Mouse (Mus musculus) ES-E14 (cell line): ENCODE results near the gene Odc1. TPM values are rescaled to one million over a fixed set of nuclear protein-coding genes. Genes with fewer than 3 reads are reported as not detected.

Experiments
- DNase-seq: peaks from one replicate; pipeline ENCODE4 v3.0.0-alpha.2; 2013; ENCODE audit warnings: low read depth, low spot score
- H3K27ac ChIP-seq: 2 replicates; pipeline ENCODE4 v1.5.1; 2012; ENCODE audit warnings: low read depth, mild to moderate bottlenecking, low read length, moderate library complexity, mixed read lengths; ENCODE audit not compliant: poor library complexity, insufficient read depth, severe bottlenecking
- H3K36me3 ChIP-seq: 2 replicates; pipeline ENCODE4 v1.6.1; 2012; ENCODE audit warnings: mild to moderate bottlenecking, low read length, moderate library complexity, mixed read lengths; ENCODE audit not compliant: control insufficient read depth, poor library complexity, insufficient read depth, severe bottlenecking
- H3K4me1 ChIP-seq, 2 experiments: fragments of 150-350 bp in 1 of 2; sonication (generic) in 1 of 2; 2 replicates each; pipeline ENCODE4 v1.6.1; 2012; ENCODE audit warnings: low read length in 2 of 2, mild to moderate bottlenecking in 1 of 2, mixed read lengths in 1 of 2; ENCODE audit not compliant: control insufficient read depth in 2 of 2, insufficient read depth in 2 of 2, poor library complexity in 1 of 2
- H3K4me3 ChIP-seq, 2 experiments: fragments of 150-350 bp in 1 of 2; sonication (generic) in 1 of 2; 2 replicates each; pipeline ENCODE4 v1.5.1; 2012; ENCODE audit warnings: low read length in 2 of 2, low read depth in 1 of 2, mild to moderate bottlenecking in 1 of 2, mixed read lengths in 1 of 2; ENCODE audit not compliant: insufficient read depth in 1 of 2, poor library complexity in 1 of 2, severe bottlenecking in 1 of 2
- H3K9ac ChIP-seq: 2 replicates; pipeline ENCODE4 v1.6.1; 2012; ENCODE audit warnings: low read depth, mild to moderate bottlenecking, low read length, mixed read lengths; ENCODE audit not compliant: poor library complexity, insufficient read depth, severe bottlenecking
- H3K9me3 ChIP-seq: fragments of 150-350 bp; sonication (generic); 2 replicates; pipeline ENCODE4 v1.6.1; 2012; ENCODE audit warnings: low read depth, mild to moderate bottlenecking, low read length; ENCODE audit not compliant: control insufficient read depth, insufficient read depth
- CHD2 ChIP-seq: IDR thresholded peaks from 2 replicates; pipeline ENCODE4 v1.6.1; 2014; ENCODE audit warnings: mild to moderate bottlenecking, low read depth, low read length, inconsistent platforms
- HCFC1 ChIP-seq: IDR thresholded peaks from 2 replicates; pipeline ENCODE4 v1.6.1; 2012; ENCODE audit warnings: low read length, inconsistent platforms, borderline replicate concordance; ENCODE audit not compliant: insufficient read depth
- MAFK ChIP-seq: IDR thresholded peaks from 2 replicates; pipeline ENCODE4 v1.6.1; 2014; ENCODE audit warnings: mild to moderate bottlenecking, low read depth, low read length, inconsistent platforms; ENCODE audit not compliant: insufficient read depth
- ZC3H11A ChIP-seq: IDR thresholded peaks from 2 replicates; pipeline ENCODE4 v1.6.1; 2012; ENCODE audit warnings: low read depth, mild to moderate bottlenecking, inconsistent platforms, low read length, borderline replicate concordance
- ZNF384 ChIP-seq: IDR thresholded peaks from 2 replicates; pipeline ENCODE4 v1.6.1; 2012; ENCODE audit warnings: low read depth, low read length, inconsistent platforms
- in situ Hi-C, 2 experiments: fragments of 600-800 bp; cut with MboI; formaldehyde crosslinking; loops; one replicate each; pipeline ENCODE4 v1.15.1; 2025; ENCODE audit warnings: low sequenced_read_pairs in 2 of 2, inconsistent platforms in 1 of 2; ENCODE audit not compliant: unreplicated experiment in 2 of 2
- total RNA-seq: library from RNA; depleted of rRNA; stranded (reverse); fragments of 300-350 nt; gene quantifications from 2 replicates; pipeline ENCODE4 v1.2.3, GENCODE M21; 2012; rRNA removed

Odc1 gene
- total RNA-seq, 1 experiment, result 869 TPM

- in situ Hi-C loops, result no loop called here
- no peak for TF ChIP-seq HCFC1
- no peaks in the 10 kb centered on the region for H3K4me1 ChIP-seq
- H3K9me3 ChIP-seq, result no peaks in the 10 kb centered on the region
- no peaks in the 10 kb centered on the region for H3K36me3 ChIP-seq
- no peak for DNase-seq
- H3K27ac ChIP-seq, result no peak overlapping the region
- no peak overlapping the region for H3K4me3 ChIP-seq
- H3K9ac ChIP-seq, result no peak overlapping the region
Measured at GRCm38 (mm10) chr12:17588906-17589612, 44.5 kb downstream of the Odc1 start.

- H3K4me3 ChIP-seq, result no peak overlapping the region
- no peak overlapping the region for H3K9ac ChIP-seq
- H3K27ac ChIP-seq, result no peak overlapping the region
- no peak for DNase-seq
- no peaks in the 10 kb centered on the region for H3K9me3 ChIP-seq
- TF ChIP-seq MAFK (no peak), ZC3H11A (no peak), CHD2 (no peak), ZNF384 (no peak), HCFC1 (no peak)
- H3K4me1 ChIP-seq, result no peaks in the 10 kb centered on the region
- no peaks in the 10 kb centered on the region for H3K36me3 ChIP-seq
- in situ Hi-C loops, result no loop called here
Measured at GRCm38 (mm10) chr12:17591249-17591648, 46.7 kb downstream of the Odc1 start.

- Histone ChIP-seq H3K9ac (no peak overlapping the region), H3K36me3 (no peaks in the 10 kb centered on the region), H3K27ac (no peak overlapping the region), H3K4me1 (no peaks in the 10 kb centered on the region), H3K4me3 (no peak overlapping the region), H3K9me3 (no peaks in the 10 kb centered on the region)
- in situ Hi-C loops, result no loop called here
- no peak for DNase-seq
- TF ChIP-seq MAFK (no peak), ZNF384 (no peak)
Measured at GRCm38 (mm10) chr12:17593956-17594355, 49.4 kb downstream of the Odc1 start.

- Histone ChIP-seq H3K27ac (no peak overlapping the region), H3K9me3 (no peaks in the 10 kb centered on the region), H3K9ac (no peak overlapping the region), H3K4me3 (no peak overlapping the region), H3K4me1 (no peaks in the 10 kb centered on the region), H3K36me3 (no peaks in the 10 kb centered on the region)
- DNase-seq, result no peak
- in situ Hi-C loops, result no loop called here
- no peak for TF ChIP-seq HCFC1
- no peak for TF ChIP-seq ZC3H11A
- no peak for TF ChIP-seq MAFK
- no peak for TF ChIP-seq CHD2
- no peak for TF ChIP-seq ZNF384
Measured at GRCm38 (mm10) chr12:17594701-17595100, 50.1 kb downstream of the Odc1 start.

GRCm38 (mm10) chr12:17595166-17595565 lies 50.6 kb downstream of the Odc1 start:
- no peak overlapping the region for H3K27ac ChIP-seq
- in situ Hi-C loops, result no loop called here
- no peak overlapping the region for H3K4me3 ChIP-seq

More at GRCm38 (mm10) chr12:17595166-17595565, 50.6 kb downstream of the Odc1 start:
- H3K36me3 ChIP-seq, result no peaks in the 10 kb centered on the region
- no peak for DNase-seq
- H3K9me3 ChIP-seq, result no peaks in the 10 kb centered on the region
- no peaks in the 10 kb centered on the region for H3K4me1 ChIP-seq
- TF ChIP-seq CHD2 (no peak), ZC3H11A (no peak), HCFC1 (no peak), ZNF384 (no peak), MAFK (no peak)
- H3K9ac ChIP-seq, result no peak overlapping the region

Other genes with a start within 250 kb of the Odc1 start
- gene Atp6v1c2, start 215.4 kb upstream of the Odc1 start, total RNA-seq, result 0.36 and 0.42 TPM in 2 replicates
- gene Nol10, start 196.3 kb upstream of the Odc1 start, total RNA-seq, result 14.6 and 22.3 TPM in 2 replicates
- 20.7 and 23.5 TPM in 2 replicates for gene Hpcal1, start 146.1 kb downstream of the Odc1 start, total RNA-seq